Mouse (Mus musculus) testis, adult 2 months (tissue): ENCODE results near the gene Sox5.

Source experiments
- CTCF ChIP-seq: fragments of 200-500 bp; IDR thresholded peaks from 2 replicates; pipeline ENCODE4 v1.5.1; 2012; ENCODE audit warnings: low read depth, mild to moderate bottlenecking, inconsistent platforms, low read length, moderate library complexity; ENCODE audit not compliant: control insufficient read depth, insufficient read depth, insufficient replicate concordance
- POLR2A ChIP-seq: fragments of 200-500 bp; IDR thresholded peaks from 2 replicates; pipeline ENCODE4 v1.6.1; 2012; ENCODE audit warnings: low read depth, mild to moderate bottlenecking, inconsistent platforms, low read length, moderate library complexity; ENCODE audit not compliant: control insufficient read depth

- no peak for TF ChIP-seq POLR2A
- TF ChIP-seq CTCF: no peak
Observed at GRCm38 (mm10) chr6:144298641-144299502, 482.9 kb downstream of the Sox5 start.
